Mouse (Mus musculus) intestine, embryonic 16.5 days (tissue): ENCODE measurements around the gene Trp53i13. TPM values are rescaled to one million over a fixed set of nuclear protein-coding genes. Genes with fewer than 3 reads are reported as not detected.

Experiments
- ATAC-seq: fragments of 200-750 bp; cut with Nextera tagmentation; 2 replicates; pipeline ENCODE4 v1.8.0; 2017; ENCODE audit warnings: moderate TSS enrichment, moderate library complexity
- H3K27ac ChIP-seq: fragments of 300-500 bp; sonication (generic); 2 replicates; pipeline ENCODE4 v1.5.1; 2014; ENCODE audit warnings: mild to moderate bottlenecking, low read length
- H3K27me3 ChIP-seq: fragments of 300-500 bp; sonication (generic); replicated peaks from 2 replicates; pipeline ENCODE4 v1.6.1; 2014; ENCODE audit warnings: low read length, control low read depth, mixed read lengths; ENCODE audit not compliant: control insufficient read depth, insufficient read depth
- H3K36me3 ChIP-seq: fragments of 300-500 bp; sonication (generic); 2 replicates; pipeline ENCODE4 v1.6.1; 2014; ENCODE audit warnings: low read length, control low read depth; ENCODE audit not compliant: control insufficient read depth, insufficient read depth
- H3K4me1 ChIP-seq: fragments of 300-500 bp; sonication (generic); 2 replicates; pipeline ENCODE4 v1.6.1; 2014; ENCODE audit warnings: low read length, control low read depth, mixed read lengths; ENCODE audit not compliant: control insufficient read depth, insufficient read depth
- H3K4me2 ChIP-seq: fragments of 300-500 bp; sonication (generic); 2 replicates; pipeline ENCODE4 v1.6.1; 2014; ENCODE audit warnings: low read depth, low read length, control low read depth
- H3K4me3 ChIP-seq: fragments of 300-500 bp; sonication (generic); 2 replicates; pipeline ENCODE4 v1.5.1; 2014; ENCODE audit warnings: mild to moderate bottlenecking, low read length
- H3K9ac ChIP-seq: fragments of 300-500 bp; sonication (generic); 2 replicates; pipeline ENCODE4 v1.6.1; 2014; ENCODE audit warnings: low read depth, low read length
- H3K9me3 ChIP-seq: fragments of 300-500 bp; sonication (generic); 2 replicates; pipeline ENCODE4 v1.6.1; 2016; ENCODE audit warnings: low read length, control low read depth; ENCODE audit not compliant: control insufficient read depth
- WGBS: fragments of 180-500 bp; shearing (Covaris S2); extraction: QIAGEN DNeasy Blood & Tissue Kit; methylation state at CpG from one replicate; pipeline ENCODE4 v1.1.7; 2014; 5-methylcytosine and 5-hydroxymethylcytosine counted together
- polyA plus RNA-seq: library from polyadenylated mRNA; unstranded; fragments of >200 nt; fragmentation: Nextera tagmentation; extraction: Ambion mirVana; gene quantifications from 2 replicates; pipeline ENCODE4 v1.2.1, GENCODE M21; 2015

Trp53i13 gene
- polyA plus RNA-seq, 1 experiment from 2014 or later: 24.1 TPM

- peak; percentile 24; the same call in 1 of the 2 replicates for ATAC-seq
- WGBS: 18% methylated on average over 20 of the region's 20 CpGs
- Histone ChIP-seq H3K36me3 (no peaks in the 10 kb centered on the region; the same call in 1 of the 2 replicates), H3K9me3 (no peaks in the 10 kb centered on the region), H3K9ac (no peak overlapping the region), H3K4me2 (peak overlapping the region; percentile 41), H3K27me3 (peaks cover 41% of the 10 kb centered on the region), H3K27ac (no peak overlapping the region), H3K4me1 (peaks cover 7% of the 10 kb centered on the region), H3K4me3 (peak overlapping the region; percentile 15; the same call in 1 of the 2 replicates)
Measured at GRCm38 (mm10) chr11:77467784-77468183, 48.0 kb downstream of the Trp53i13 start.

GRCm38 (mm10) chr11:77467157-77467556 lies 48.6 kb downstream of the Trp53i13 start:
- H3K4me1 ChIP-seq: peaks cover 9% of the 10 kb centered on the region
- H3K36me3 ChIP-seq: no peaks in the 10 kb centered on the region; the same call in 1 of the 2 replicates
- H3K27me3 ChIP-seq: peaks cover 44% of the 10 kb centered on the region
- H3K4me3 ChIP-seq: peak overlapping the region; percentile 21; the same call in 1 of the 2 replicates
- H3K27ac ChIP-seq: no peak overlapping the region
- 3% methylated on average over 25 of the region's 25 CpGs for whole genome bisulfite sequencing
- no peak overlapping the region for H3K9ac ChIP-seq
- peak; percentile 71 for ATAC-seq
- H3K9me3 ChIP-seq: no peaks in the 10 kb centered on the region
- peak overlapping the region; percentile 41 for H3K4me2 ChIP-seq

GRCm38 (mm10) chr11:77466544-77466943 lies 49.2 kb downstream of the Trp53i13 start:
- H3K4me3 ChIP-seq: no peak overlapping the region
- no peak overlapping the region for H3K4me2 ChIP-seq
- H3K27me3 ChIP-seq: peaks cover 47% of the 10 kb centered on the region

GRCm38 (mm10) chr11:77465111-77465510 lies 50.7 kb downstream of the Trp53i13 start:
- 65% methylated on average over 3 of the region's 3 CpGs for WGBS
- no peak overlapping the region for H3K4me3 ChIP-seq
- no peak overlapping the region for H3K9ac ChIP-seq
- ATAC-seq: no peak
- H3K9me3 ChIP-seq: no peaks in the 10 kb centered on the region
- H3K27ac ChIP-seq: no peak overlapping the region
- H3K36me3 ChIP-seq: no peaks in the 10 kb centered on the region
- peaks cover 9% of the 10 kb centered on the region for H3K4me1 ChIP-seq
- peaks cover 47% of the 10 kb centered on the region for H3K27me3 ChIP-seq
- H3K4me2 ChIP-seq: no peak overlapping the region

More at GRCm38 (mm10) chr11:77466544-77466943, 49.2 kb downstream of the Trp53i13 start:
- WGBS: 34% methylated on average over 9 of the region's 9 CpGs
- Histone ChIP-seq H3K27ac (no peak overlapping the region), H3K36me3 (no peaks in the 10 kb centered on the region), H3K9me3 (no peaks in the 10 kb centered on the region), H3K9ac (no peak overlapping the region), H3K4me1 (peaks cover 9% of the 10 kb centered on the region)
- ATAC-seq: no peak

- peaks cover 47% of the 10 kb centered on the region for H3K27me3 ChIP-seq
- no peak for ATAC-seq
- peaks cover 9% of the 10 kb centered on the region for H3K4me1 ChIP-seq
- WGBS: 61% methylated on average over 4 of the region's 4 CpGs
- H3K9ac ChIP-seq: no peak overlapping the region
- no peak overlapping the region for H3K4me2 ChIP-seq
- no peak overlapping the region for H3K27ac ChIP-seq
- no peaks in the 10 kb centered on the region for H3K9me3 ChIP-seq
- no peak overlapping the region for H3K4me3 ChIP-seq
- H3K36me3 ChIP-seq: no peaks in the 10 kb centered on the region
Measured at GRCm38 (mm10) chr11:77464684-77465083, 51.1 kb downstream of the Trp53i13 start.

- Histone ChIP-seq H3K27me3 (peaks cover 47% of the 10 kb centered on the region), H3K4me3 (no peak overlapping the region), H3K9ac (no peak overlapping the region), H3K27ac (no peak overlapping the region), H3K36me3 (no peaks in the 10 kb centered on the region), H3K9me3 (no peaks in the 10 kb centered on the region), H3K4me1 (peaks cover 9% of the 10 kb centered on the region), H3K4me2 (no peak overlapping the region)
- ATAC-seq: no peak
- 68% methylated on average over 10 of the region's 10 CpGs for WGBS
Measured at GRCm38 (mm10) chr11:77463786-77464185, 52.0 kb downstream of the Trp53i13 start.

GRCm38 (mm10) chr11:77463101-77463445 lies 52.7 kb downstream of the Trp53i13 start:
- Histone ChIP-seq H3K27me3 (peaks cover 43% of the 10 kb centered on the region), H3K9ac (peak overlapping the region; percentile 67), H3K36me3 (no peaks in the 10 kb centered on the region), H3K27ac (no peak overlapping the region), H3K4me1 (peaks cover 9% of the 10 kb centered on the region), H3K4me3 (peak overlapping the region; percentile 58), H3K4me2 (peak overlapping the region; percentile 100), H3K9me3 (no peaks in the 10 kb centered on the region)
- WGBS: 38% methylated on average over 8 of the region's 8 CpGs
- ATAC-seq: no peak

- peaks cover 39% of the 10 kb centered on the region for H3K27me3 ChIP-seq
- peak; percentile 80 for ATAC-seq
Measured at GRCm38 (mm10) chr11:77462283-77463100, 53.3 kb downstream of the Trp53i13 start, which contains the start of gene Coro6. TSS of gene Coro6 (plus strand) at chr11:77462411.

GRCm38 (mm10) chr11:77461856-77462255 lies 53.9 kb downstream of the Trp53i13 start:
- Histone ChIP-seq H3K4me3 (peak overlapping the region; percentile 58), H3K4me1 (0 out of 2 replicates have a peak, but pooled peaks cover 5% of the 10 kb centered on the region), H3K9me3 (no peaks in the 10 kb centered on the region), H3K4me2 (peak overlapping the region; percentile 100), H3K9ac (peak overlapping the region; percentile 67), H3K27me3 (peaks cover 33% of the 10 kb centered on the region), H3K36me3 (no peaks in the 10 kb centered on the region), H3K27ac (no peak overlapping the region)
- no peak; the same call in 1 of the 2 replicates for ATAC-seq
- WGBS: 5% methylated on average over 6 of the region's 6 CpGs

More at GRCm38 (mm10) chr11:77462283-77463100, 53.3 kb downstream of the Trp53i13 start, which contains the start of gene Coro6:
- peak within 1 kb of the TSS; percentile 58 for H3K4me3 ChIP-seq
- peaks cover 7% of the 10 kb centered on the region; the same call in 1 of the 2 replicates for H3K4me1 ChIP-seq
- whole genome bisulfite sequencing: under 1% methylated on average over 66 of the region's 73 CpGs
- H3K36me3 ChIP-seq: no peaks in the 10 kb centered on the region
- H3K9ac ChIP-seq: peak within 1 kb of the TSS; percentile 67
- no peak within 1 kb of the TSS for H3K27ac ChIP-seq
- H3K4me2 ChIP-seq: peak within 1 kb of the TSS; percentile 100
- H3K9me3 ChIP-seq: no peaks in the 10 kb centered on the region
